In the genomic region with DNA sequence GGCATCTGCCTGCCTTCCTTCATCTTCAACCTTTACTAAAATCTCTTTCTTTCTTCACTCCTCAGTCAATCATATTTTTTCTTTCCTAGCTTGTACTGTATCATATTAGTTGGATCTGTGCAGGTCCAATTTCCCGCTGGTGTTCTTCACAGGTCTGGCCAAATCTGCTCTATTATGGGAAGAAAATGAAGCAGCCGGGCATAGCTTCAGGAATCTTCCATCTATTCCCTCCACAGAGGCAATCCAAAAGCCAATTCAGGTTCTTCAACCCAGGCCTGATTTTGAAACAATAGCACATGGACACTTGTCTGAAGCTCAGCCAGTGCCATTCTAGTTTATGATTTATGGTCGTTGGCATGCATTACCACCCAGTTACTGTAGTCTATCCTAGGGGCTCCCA, we compare ENCODE assay signal across 21 mouse cellular contexts. TPM values are rescaled to one million over a fixed set of nuclear protein-coding genes. Genes with fewer than 3 reads are reported as not detected.
"Had no signal": no experiment of that assay in that cellular context is flagged by ENCODE, and none has a peak within 500 bp of the region (broad histone marks: within the 10 kb centered on the region; RNA-seq: fewer than 3 reads in every experiment).

No protein-coding gene starts in this region.

- H3K36me3 ChIP-seq: midbrain, embryonic 13.5 days; midbrain, embryonic 15.5 days; neural tube, embryonic 13.5 days; neural tube, embryonic 15.5 days had no signal

- ATAC-seq: midbrain, embryonic 13.5 days; midbrain, embryonic 15.5 days had no signal

- H3K9me3 ChIP-seq: midbrain, embryonic 13.5 days; midbrain, embryonic 15.5 days; neural tube, embryonic 13.5 days; neural tube, embryonic 15.5 days had no signal

- DNase-seq: lung, adult 18-20 months; lung, embryonic 14.5 days; lung, postnatal 10 days; lung, postnatal 4 days; retina, postnatal 1 day; right cerebral cortex, adult 18-20 months; right cerebral cortex, postnatal 25 days; right cerebral cortex, postnatal 4 days; spleen, adult 18-20 months; thymus, adult 18-20 months; thymus, postnatal 14 days; thymus, postnatal 36 days had no signal

- H3K27ac ChIP-seq: midbrain, embryonic 13.5 days; midbrain, embryonic 15.5 days; neural tube, embryonic 13.5 days; neural tube, embryonic 15.5 days had no signal

- H3K27me3 ChIP-seq: midbrain, embryonic 13.5 days; midbrain, embryonic 15.5 days; neural tube, embryonic 13.5 days; neural tube, embryonic 15.5 days had no signal

- H3K4me2 ChIP-seq: lung, embryonic 14.5 days; midbrain, embryonic 11.5 days; midbrain, embryonic 13.5 days; midbrain, embryonic 15.5 days; neural tube, embryonic 13.5 days; neural tube, embryonic 15.5 days had no signal

- H3K4me3 ChIP-seq: midbrain, embryonic 13.5 days; midbrain, embryonic 15.5 days; myocyte; neural tube, embryonic 13.5 days; neural tube, embryonic 15.5 days had no signal

- H3K9ac ChIP-seq: lung, embryonic 14.5 days; midbrain, embryonic 13.5 days; midbrain, embryonic 15.5 days; neural tube, embryonic 13.5 days; neural tube, embryonic 15.5 days had no signal

- H3K4me1 ChIP-seq: midbrain, embryonic 15.5 days; neural tube, embryonic 13.5 days; neural tube, embryonic 15.5 days had no signal

RNA-seq across cellular contexts. Expression of gene Grik1, which starts 34.0 kb away (rescaled TPM):
- total RNA-seq: megakaryocyte, adult 5-6 weeks; megakaryocyte-erythroid progenitor cell, adult 5-6 weeks had no signal
- polyA plus RNA-seq: myocyte; small intestine, adult 2 months had no signal
